Mouse (Mus musculus) C2C12 (cell line): ENCODE measurements around the gene Rbfox3. TPM values are rescaled to one million over a fixed set of nuclear protein-coding genes. Genes with fewer than 3 reads are reported as not detected.

ENCODE experiments used
- H3K27me3 ChIP-seq: one replicate; pipeline ENCODE4 v1.6.1; 2011; ENCODE audit not compliant: control insufficient read depth, insufficient read depth, insufficient read length
- H3K36me3 ChIP-seq: one replicate; pipeline ENCODE4 v1.6.1; 2011; ENCODE audit not compliant: control insufficient read depth, insufficient read depth
- H3K4me3 ChIP-seq: one replicate; pipeline ENCODE4 v1.5.1; 2011; ENCODE audit warnings: mild to moderate bottlenecking, control low read depth; ENCODE audit not compliant: poor library complexity, insufficient read depth, severe bottlenecking
- H3K79me2 ChIP-seq: one replicate; pipeline ENCODE4 v1.6.1; 2011; ENCODE audit not compliant: control insufficient read depth, insufficient read depth
- H3K79me3 ChIP-seq: one replicate; pipeline ENCODE4 v1.6.1; 2011; ENCODE audit warnings: low read depth, control low read depth
- H3ac ChIP-seq: one replicate; pipeline ENCODE3; 2011; ENCODE audit warnings: low read depth; ENCODE audit not compliant: control insufficient read depth, insufficient read length
- CEBPB ChIP-seq: IDR thresholded peaks from one replicate; pipeline ENCODE4 v1.6.1; 2011; ENCODE audit warnings: low read depth, mild to moderate bottlenecking, control low read depth, moderate library complexity
- CTCF ChIP-seq: IDR thresholded peaks from one replicate; pipeline ENCODE4 v1.5.1; 2011; ENCODE audit not compliant: control insufficient read depth, insufficient read depth, insufficient read length
- FOSL1 ChIP-seq: IDR thresholded peaks from one replicate; pipeline ENCODE4 v1.8.0; 2011; ENCODE audit warnings: mild to moderate bottlenecking, low read length; ENCODE audit not compliant: poor library complexity, insufficient read depth, severe bottlenecking
- MAX ChIP-seq: IDR thresholded peaks from one replicate; pipeline ENCODE4 v1.6.1; 2011; ENCODE audit warnings: mild to moderate bottlenecking, control low read depth
- MYOD1 ChIP-seq: IDR thresholded peaks from one replicate; pipeline ENCODE4 v1.6.1; 2011; ENCODE audit warnings: low read depth; ENCODE audit not compliant: control insufficient read depth, insufficient read length
- MYOG ChIP-seq: IDR thresholded peaks from one replicate; pipeline ENCODE4 v1.6.1; 2011; ENCODE audit not compliant: control insufficient read depth, insufficient read length; ENCODE audit errors: extremely low read depth
- USF1 ChIP-seq: IDR thresholded peaks from one replicate; pipeline ENCODE4 v1.6.1; 2011; ENCODE audit warnings: low read depth, mild to moderate bottlenecking, control low read depth, moderate library complexity
- polyA plus RNA-seq: library from polyadenylated mRNA; unstranded; fragments of >200 nt; fragmentation: generic; extraction: Trizol; gene quantifications from one replicate; pipeline ENCODE4 v1.2.1, GENCODE M21; 2012; ENCODE audit warnings: missing spikeins

Gene Rbfox3
- polyA plus RNA-seq, 1 experiment: not detected

- Histone ChIP-seq H3K79me2 (no peaks in the 10 kb centered on the region), H3ac (no peak overlapping the region), H3K79me3 (no peaks in the 10 kb centered on the region), H3K27me3 (peaks cover 45% of the 10 kb centered on the region), H3K4me3 (no peak overlapping the region), H3K36me3 (no peaks in the 10 kb centered on the region)
- TF ChIP-seq FOSL1: no peak
- no peak for TF ChIP-seq CTCF
- no peak for TF ChIP-seq MYOD1
- no peak for TF ChIP-seq USF1
- TF ChIP-seq MYOG: no peak
- no peak for TF ChIP-seq MAX
- no peak for TF ChIP-seq CEBPB
These were observed 116.4 kb downstream of the Rbfox3 start for GRCm38 (mm10) chr11:118794856-118795602.

GRCm38 (mm10) chr11:118793639-118794021 lies 117.8 kb downstream of the Rbfox3 start:
- no peaks in the 10 kb centered on the region for H3K79me3 ChIP-seq
- TF ChIP-seq CEBPB (no peak), MAX (no peak), CTCF (no peak), USF1 (no peak), MYOG (no peak), MYOD1 (no peak), FOSL1 (no peak)
- no peaks in the 10 kb centered on the region for H3K79me2 ChIP-seq
- peaks cover 45% of the 10 kb centered on the region for H3K27me3 ChIP-seq
- H3ac ChIP-seq: no peak overlapping the region
- H3K4me3 ChIP-seq: no peak overlapping the region
- H3K36me3 ChIP-seq: no peaks in the 10 kb centered on the region

- Histone ChIP-seq H3K79me2 (no peaks in the 10 kb centered on the region), H3K79me3 (no peaks in the 10 kb centered on the region), H3K4me3 (no peak overlapping the region), H3K27me3 (peaks cover 45% of the 10 kb centered on the region), H3K36me3 (no peaks in the 10 kb centered on the region), H3ac (no peak overlapping the region)
- TF ChIP-seq MAX (no peak), CEBPB (no peak), MYOG (no peak), USF1 (no peak), CTCF (no peak), MYOD1 (no peak), FOSL1 (no peak)
These were observed 118.3 kb downstream of the Rbfox3 start for GRCm38 (mm10) chr11:118792916-118793638.

GRCm38 (mm10) chr11:118792163-118792915 lies 119.1 kb downstream of the Rbfox3 start:
- Histone ChIP-seq H3K79me2 (no peaks in the 10 kb centered on the region), H3K4me3 (no peak overlapping the region), H3ac (no peak overlapping the region), H3K27me3 (peaks cover 45% of the 10 kb centered on the region), H3K79me3 (no peaks in the 10 kb centered on the region), H3K36me3 (no peaks in the 10 kb centered on the region)
- no peak for TF ChIP-seq CEBPB
- TF ChIP-seq MYOD1: no peak
- TF ChIP-seq USF1: no peak
- TF ChIP-seq CTCF: no peak

GRCm38 (mm10) chr11:118791391-118791790 lies 120.0 kb downstream of the Rbfox3 start:
- Histone ChIP-seq H3K27me3 (peaks cover 45% of the 10 kb centered on the region), H3K79me2 (no peaks in the 10 kb centered on the region), H3K4me3 (no peak overlapping the region), H3ac (no peak overlapping the region), H3K36me3 (no peaks in the 10 kb centered on the region), H3K79me3 (no peaks in the 10 kb centered on the region)
- TF ChIP-seq CTCF: no peak
